Mouse (Mus musculus) frontal cortex, postnatal 10 days (tissue): ENCODE results near the gene S100a11.

Experiments used
- DNase-seq, 2 experiments: peaks; one replicate each; pipeline ENCODE4 v3.0.0; 2022; ENCODE audit warnings: low spot score in 2 of 2, mixed read lengths in 1 of 2

S100a11 gene

GRCm38 (mm10) chr3:93557471-93557870 is 37.2 kb downstream of the S100a11 start:
- no peak for DNase-seq

GRCm38 (mm10) chr3:93559961-93560360 is 39.7 kb downstream of the S100a11 start:
- no peak for DNase-seq

- DNase-seq = no peak
Measured at GRCm38 (mm10) chr3:93562372-93562771, 42.1 kb downstream of the S100a11 start.

GRCm38 (mm10) chr3:93563216-93563615 is 42.9 kb downstream of the S100a11 start:
- DNase-seq = no peak

- no peak for DNase-seq
Measured at GRCm38 (mm10) chr3:93566892-93567291, 46.6 kb downstream of the S100a11 start.

- no peak for DNase-seq
Measured at GRCm38 (mm10) chr3:93567721-93568120, 47.4 kb downstream of the S100a11 start.

- no peak for DNase-seq
Measured at GRCm38 (mm10) chr3:93568428-93569040, 48.2 kb downstream of the S100a11 start.

- DNase-seq = no peak
Measured at GRCm38 (mm10) chr3:93569046-93569445, 48.8 kb downstream of the S100a11 start.

GRCm38 (mm10) chr3:93572058-93572791 is 51.9 kb downstream of the S100a11 start:
- DNase-seq = no peak
